Mouse (Mus musculus): Measurements from ENCODE around the gene Dmd.

GRCm38 (mm10) chrX:84436556-84436955, 1487.9 kb downstream of the Dmd start:
- TF ChIP-seq CTCF (IDR thresholded peaks at IDR 0.05; ENCODE audit: extremely low read depth, insufficient read depth, low read length) = no peak
- no peak for TF ChIP-seq POLR2A (IDR thresholded peaks at IDR 0.05; ENCODE audit: extremely low read depth, insufficient read depth, low read length)

All from cortical plate, adult 2 months (tissue).